Mouse (Mus musculus): Measurements from ENCODE around the gene Susd1. TPM values are rescaled to one million over a fixed set of nuclear protein-coding genes. Genes with fewer than 3 reads are reported as not detected.

Gene Susd1
- polyA plus RNA-seq, 1 experiment from 2014 or later: 0.84 TPM

GRCm38 (mm10) chr4:59407766-59408165, 30.7 kb downstream of the Susd1 start:
- H3K36me3 ChIP-seq (replicated peaks; ENCODE audit: control insufficient read depth, insufficient read depth, low read depth, low read length): no peaks in the 10 kb centered on the region
- ATAC-seq (replicated peaks; ENCODE audit: insufficient number of reproducible peaks, low FRiP score, low TSS enrichment, low read depth) (no peak), DNase-seq (ENCODE audit: low spot score) (no peak)
- H3K9me3 ChIP-seq (replicated peaks; ENCODE audit: control insufficient read depth, low read length): no peaks in the 10 kb centered on the region
- H3K4me2 ChIP-seq (ENCODE audit: low read depth, low read length): no peak overlapping the region
- H3K9ac ChIP-seq (replicated peaks; ENCODE audit: low read length): no peak overlapping the region
- no peak overlapping the region for H3K27ac ChIP-seq (replicated peaks; ENCODE audit: low read depth, low read length)
- no peak overlapping the region for H3K4me3 ChIP-seq (ENCODE audit: low read depth, low read length)
- H3K4me1 ChIP-seq (ENCODE audit: control insufficient read depth, insufficient read depth, low read length): no peaks in the 10 kb centered on the region
- 73% methylated on average over 4 of the region's 4 CpGs for WGBS
- H3K27me3 ChIP-seq (ENCODE audit: control insufficient read depth, insufficient read depth, low read length): no peaks in the 10 kb centered on the region

DNA sequence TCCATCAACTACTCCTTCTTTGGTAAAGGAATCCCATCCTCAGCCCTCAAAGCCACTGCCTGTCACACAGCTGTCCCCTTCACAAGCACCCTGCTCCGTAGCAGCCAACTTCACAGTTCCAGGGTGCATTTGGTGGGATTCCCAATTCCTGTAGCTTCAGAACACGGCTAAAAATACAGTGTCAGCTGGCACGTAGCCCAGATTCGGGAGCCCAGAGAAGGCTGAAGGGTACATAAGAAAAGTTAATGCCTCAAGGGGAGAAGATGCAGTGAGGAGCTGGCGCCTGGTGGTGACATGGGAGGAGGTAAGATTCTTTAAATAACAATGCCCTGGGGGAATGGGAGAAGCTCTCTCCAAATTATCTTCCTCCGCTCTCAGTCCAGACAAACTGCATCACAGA, 34.1 kb downstream of the Susd1 start:
- H3K27me3 ChIP-seq (ENCODE audit: control insufficient read depth, insufficient read depth, low read length): no peaks in the 10 kb centered on the region
- no peak for DNase-seq (ENCODE audit: low spot score)
- no peak overlapping the region for H3K27ac ChIP-seq (replicated peaks; ENCODE audit: low read depth, low read length)
- H3K4me1 ChIP-seq (ENCODE audit: control insufficient read depth, insufficient read depth, low read length): no peaks in the 10 kb centered on the region
- no peaks in the 10 kb centered on the region for H3K9me3 ChIP-seq (replicated peaks; ENCODE audit: control insufficient read depth, low read length)
- no peaks in the 10 kb centered on the region for H3K36me3 ChIP-seq (replicated peaks; ENCODE audit: control insufficient read depth, insufficient read depth, low read depth, low read length)
- no peak for ATAC-seq (replicated peaks; ENCODE audit: insufficient number of reproducible peaks, low FRiP score, low TSS enrichment, low read depth)
- WGBS: 57% methylated on average over 6 of the region's 6 CpGs
- no peak overlapping the region for H3K9ac ChIP-seq (replicated peaks; ENCODE audit: low read length)
- no peak overlapping the region for H3K4me2 ChIP-seq (ENCODE audit: low read depth, low read length)
- no peak overlapping the region for H3K4me3 ChIP-seq (ENCODE audit: low read depth, low read length)

GRCm38 (mm10) chr4:59400931-59401330, 37.5 kb downstream of the Susd1 start:
- WGBS: 84% methylated on average over 10 of the region's 10 CpGs

GRCm38 (mm10) chr4:59399343-59399742, 39.1 kb downstream of the Susd1 start:
- Histone ChIP-seq H3K4me1 (ENCODE audit: control insufficient read depth, insufficient read depth, low read length) (no peaks in the 10 kb centered on the region), H3K36me3 (replicated peaks; ENCODE audit: control insufficient read depth, insufficient read depth, low read depth, low read length) (no peaks in the 10 kb centered on the region), H3K4me2 (ENCODE audit: low read depth, low read length) (no peak overlapping the region), H3K9me3 (replicated peaks; ENCODE audit: control insufficient read depth, low read length) (no peaks in the 10 kb centered on the region), H3K27ac (replicated peaks; ENCODE audit: low read depth, low read length) (no peak overlapping the region), H3K4me3 (ENCODE audit: low read depth, low read length) (no peak overlapping the region), H3K9ac (replicated peaks; ENCODE audit: low read length) (no peak overlapping the region), H3K27me3 (ENCODE audit: control insufficient read depth, insufficient read depth, low read length) (no peaks in the 10 kb centered on the region)
- DNase-seq (ENCODE audit: low spot score) (no peak), ATAC-seq (replicated peaks; ENCODE audit: insufficient number of reproducible peaks, low FRiP score, low TSS enrichment, low read depth) (no peak)
- WGBS: 59% methylated on average over 4 of the region's 4 CpGs

More at GRCm38 (mm10) chr4:59400931-59401330, 37.5 kb downstream of the Susd1 start:
- H3K4me2 ChIP-seq (ENCODE audit: low read depth, low read length): no peak overlapping the region
- H3K36me3 ChIP-seq (replicated peaks; ENCODE audit: control insufficient read depth, insufficient read depth, low read depth, low read length): no peaks in the 10 kb centered on the region
- no peaks in the 10 kb centered on the region for H3K4me1 ChIP-seq (ENCODE audit: control insufficient read depth, insufficient read depth, low read length)
- no peaks in the 10 kb centered on the region for H3K27me3 ChIP-seq (ENCODE audit: control insufficient read depth, insufficient read depth, low read length)
- ATAC-seq (replicated peaks; ENCODE audit: insufficient number of reproducible peaks, low FRiP score, low TSS enrichment, low read depth): no peak
- H3K9ac ChIP-seq (replicated peaks; ENCODE audit: low read length): no peak overlapping the region
- H3K4me3 ChIP-seq (ENCODE audit: low read depth, low read length): no peak overlapping the region
- no peaks in the 10 kb centered on the region for H3K9me3 ChIP-seq (replicated peaks; ENCODE audit: control insufficient read depth, low read length)
- no peak for DNase-seq (ENCODE audit: low spot score)
- H3K27ac ChIP-seq (replicated peaks; ENCODE audit: low read depth, low read length): no peak overlapping the region

GRCm38 (mm10) chr4:59395528-59395927, 42.9 kb downstream of the Susd1 start:
- WGBS: 98% methylated on average over 2 of the region's 2 CpGs
- Histone ChIP-seq H3K36me3 (replicated peaks; ENCODE audit: control insufficient read depth, insufficient read depth, low read depth, low read length) (no peaks in the 10 kb centered on the region), H3K4me1 (ENCODE audit: control insufficient read depth, insufficient read depth, low read length) (no peaks in the 10 kb centered on the region), H3K27me3 (ENCODE audit: control insufficient read depth, insufficient read depth, low read length) (no peaks in the 10 kb centered on the region), H3K4me2 (ENCODE audit: low read depth, low read length) (no peak overlapping the region), H3K9ac (replicated peaks; ENCODE audit: low read length) (no peak overlapping the region), H3K27ac (replicated peaks; ENCODE audit: low read depth, low read length) (no peak overlapping the region), H3K9me3 (replicated peaks; ENCODE audit: control insufficient read depth, low read length) (no peaks in the 10 kb centered on the region), H3K4me3 (ENCODE audit: low read depth, low read length) (no peak overlapping the region)
- ATAC-seq (replicated peaks; ENCODE audit: insufficient number of reproducible peaks, low FRiP score, low TSS enrichment, low read depth): no peak
- no peak for DNase-seq (ENCODE audit: low spot score)

DNA sequence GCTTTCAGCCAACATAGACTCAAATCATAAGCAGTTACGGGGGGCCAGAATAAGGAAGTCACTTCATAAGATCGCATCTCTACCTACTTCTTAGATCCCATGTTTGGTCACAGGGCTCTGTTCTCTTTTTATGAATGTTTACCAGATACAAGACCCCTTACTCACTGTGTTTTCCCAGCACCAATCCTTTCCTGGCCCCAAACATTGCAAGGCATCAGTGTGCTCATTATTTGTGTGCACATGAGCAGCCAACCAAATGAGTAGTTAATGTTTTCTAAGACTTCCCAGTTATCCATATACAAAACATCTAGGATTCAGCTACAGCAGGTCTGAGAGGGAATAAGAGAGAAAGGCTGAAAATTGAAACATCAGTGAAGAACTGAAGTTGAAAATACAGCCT, 44.3 kb downstream of the Susd1 start:
- H3K9me3 ChIP-seq (replicated peaks; ENCODE audit: control insufficient read depth, low read length): no peaks in the 10 kb centered on the region
- H3K4me1 ChIP-seq (ENCODE audit: control insufficient read depth, insufficient read depth, low read length): no peaks in the 10 kb centered on the region
- no peak overlapping the region for H3K9ac ChIP-seq (replicated peaks; ENCODE audit: low read length)
- no peaks in the 10 kb centered on the region for H3K36me3 ChIP-seq (replicated peaks; ENCODE audit: control insufficient read depth, insufficient read depth, low read depth, low read length)
- H3K4me3 ChIP-seq (ENCODE audit: low read depth, low read length): no peak overlapping the region
- no peak overlapping the region for H3K4me2 ChIP-seq (ENCODE audit: low read depth, low read length)
- WGBS: 92% methylated on average over 2 of the region's 2 CpGs
- no peaks in the 10 kb centered on the region for H3K27me3 ChIP-seq (ENCODE audit: control insufficient read depth, insufficient read depth, low read length)
- ATAC-seq (replicated peaks; ENCODE audit: insufficient number of reproducible peaks, low FRiP score, low TSS enrichment, low read depth): no peak
- H3K27ac ChIP-seq (replicated peaks; ENCODE audit: low read depth, low read length): no peak overlapping the region
- no peak for DNase-seq (ENCODE audit: low spot score)

DNA sequence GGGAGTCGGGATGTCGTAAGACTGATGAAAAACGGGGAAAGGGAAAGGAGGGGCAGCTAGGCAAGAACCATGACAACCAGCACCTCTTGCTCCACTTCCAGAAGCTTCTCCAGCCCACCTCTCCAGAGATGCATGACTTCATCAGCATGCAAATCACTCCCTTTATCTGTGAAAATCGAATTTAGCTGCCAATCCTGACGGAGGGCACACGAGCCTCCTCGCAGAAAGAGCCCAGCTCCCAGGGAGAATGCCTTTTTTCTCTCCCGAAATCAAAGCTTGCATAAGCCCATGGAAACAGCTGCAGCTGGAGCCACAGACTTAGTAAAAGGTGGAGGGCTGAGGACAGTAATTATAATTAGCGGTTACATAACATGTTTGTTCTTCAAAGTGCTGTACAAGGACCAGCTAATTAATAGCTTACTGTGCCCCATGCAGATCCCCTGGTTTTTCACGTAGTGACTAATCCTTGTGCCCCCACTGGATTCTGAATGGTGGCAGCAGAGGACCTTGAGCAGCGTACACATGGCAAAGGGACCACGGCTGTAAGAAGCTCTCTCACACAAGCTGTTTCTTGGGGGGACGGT, 49.9 kb downstream of the Susd1 start:
- Histone ChIP-seq H3K27ac (replicated peaks; ENCODE audit: low read depth, low read length) (no peak overlapping the region), H3K9me3 (replicated peaks; ENCODE audit: control insufficient read depth, low read length) (no peaks in the 10 kb centered on the region), H3K4me1 (ENCODE audit: control insufficient read depth, insufficient read depth, low read length) (no peaks in the 10 kb centered on the region), H3K27me3 (ENCODE audit: control insufficient read depth, insufficient read depth, low read length) (no peaks in the 10 kb centered on the region), H3K4me3 (ENCODE audit: low read depth, low read length) (no peak overlapping the region), H3K4me2 (ENCODE audit: low read depth, low read length) (no peak overlapping the region), H3K36me3 (replicated peaks; ENCODE audit: control insufficient read depth, insufficient read depth, low read depth, low read length) (no peaks in the 10 kb centered on the region), H3K9ac (replicated peaks; ENCODE audit: low read length) (no peak overlapping the region)
- 45% methylated on average over 13 of the region's 13 CpGs for WGBS
- peak; percentile 36 for DNase-seq (ENCODE audit: low spot score)
- ATAC-seq (replicated peaks; ENCODE audit: insufficient number of reproducible peaks, low FRiP score, low TSS enrichment, low read depth): no peak; the same call in 1 of the 2 replicates

GRCm38 (mm10) chr4:59387387-59388210, 50.8 kb downstream of the Susd1 start:
- Histone ChIP-seq H3K27ac (replicated peaks; ENCODE audit: low read depth, low read length) (no peak overlapping the region), H3K9ac (replicated peaks; ENCODE audit: low read length) (no peak overlapping the region), H3K4me2 (ENCODE audit: low read depth, low read length) (no peak overlapping the region), H3K9me3 (replicated peaks; ENCODE audit: control insufficient read depth, low read length) (no peaks in the 10 kb centered on the region), H3K27me3 (ENCODE audit: control insufficient read depth, insufficient read depth, low read length) (no peaks in the 10 kb centered on the region), H3K4me1 (ENCODE audit: control insufficient read depth, insufficient read depth, low read length) (no peaks in the 10 kb centered on the region), H3K36me3 (replicated peaks; ENCODE audit: control insufficient read depth, insufficient read depth, low read depth, low read length) (no peaks in the 10 kb centered on the region), H3K4me3 (ENCODE audit: low read depth, low read length) (no peak overlapping the region)
- DNase-seq (ENCODE audit: low spot score): peak; percentile 9
- ATAC-seq (replicated peaks; ENCODE audit: insufficient number of reproducible peaks, low FRiP score, low TSS enrichment, low read depth): no peak
- WGBS: 55% methylated on average over 13 of the region's 13 CpGs

Data from embryonic facial prominence, embryonic 11.5 days (tissue).